Mouse (Mus musculus): ENCODE data around the gene Trabd2b. TPM values are rescaled to one million over a fixed set of nuclear protein-coding genes. Genes with fewer than 3 reads are reported as not detected.

Trabd2b gene
- total and polyA plus RNA-seq, 3 experiments, result 0.05 TPM; not detected in 2

DNA sequence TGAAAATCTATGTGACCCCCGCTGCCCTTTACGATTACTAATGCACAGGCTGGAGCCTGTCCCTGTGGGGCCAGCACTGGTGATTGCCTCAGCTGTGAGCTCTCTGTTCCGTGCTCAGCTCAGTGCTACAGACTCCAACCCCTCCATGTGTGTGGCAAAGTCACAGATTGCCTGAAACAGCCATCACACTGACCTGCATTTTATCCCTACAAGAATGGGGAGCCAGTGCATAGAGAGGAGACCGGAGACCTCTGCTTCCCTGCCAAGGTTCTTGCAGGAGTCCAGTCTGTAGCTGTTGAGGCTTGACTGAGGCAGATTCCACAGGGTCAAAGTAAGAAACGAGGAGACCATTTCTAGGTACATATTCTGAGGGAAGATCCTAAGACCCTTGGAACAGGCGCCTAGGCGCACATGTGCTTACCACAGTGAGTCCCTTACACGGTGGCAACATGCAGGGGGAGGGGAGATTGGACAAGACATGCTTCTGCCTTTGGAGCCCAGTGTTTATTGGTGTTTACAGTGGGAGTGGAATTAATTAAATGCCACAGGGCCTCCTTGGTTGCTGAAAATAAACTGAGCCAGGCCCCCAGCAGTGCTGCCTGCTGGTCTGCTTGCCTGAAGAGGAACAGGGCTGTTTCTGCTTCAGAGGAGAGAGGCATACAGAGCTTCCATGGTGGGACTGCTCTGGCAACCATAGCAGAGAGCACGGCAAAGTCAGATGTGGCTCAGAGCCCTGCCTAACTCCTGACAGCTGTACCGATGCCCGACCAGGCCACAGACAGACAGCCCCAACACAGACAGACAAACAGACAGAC lies 97.9 kb downstream of the Trabd2b start:
- peaks cover 6% of the 10 kb centered on the region for H3K9me3 ChIP-seq (replicated peaks)
- H3K36me3 ChIP-seq (replicated peaks), result no peaks in the 10 kb centered on the region
- no peak overlapping the region for H3K4me3 ChIP-seq (ENCODE audit: low read depth, low read length)
- no peaks in the 10 kb centered on the region for H3K27me3 ChIP-seq (ENCODE audit: insufficient read depth, low read length)
- ATAC-seq (ENCODE audit: extremely low read depth, insufficient number of reproducible peaks, low FRiP score, poor library complexity, severe bottlenecking) (no peak), DNase-seq (ENCODE audit: low spot score) (no peak)
- TF ChIP-seq GATA2 (IDR thresholded peaks at IDR 0.05; ENCODE audit: borderline replicate concordance, low read depth, low read length) (no peak), POLR2AphosphoS5 (IDR thresholded peaks at IDR 0.05; ENCODE audit: insufficient replicate concordance, low read depth, low read length) (no peak), CTCF (IDR thresholded peaks at IDR 0.05; ENCODE audit: low read depth, low read length) (no peak), GATA1 (IDR thresholded peaks at IDR 0.05; ENCODE audit: borderline replicate concordance, low read length) (no peak), TAL1 (conservative IDR thresholded peaks at IDR 0.05; ENCODE audit: low read depth, low read length) (no peak)
- H3K4me1 ChIP-seq (ENCODE audit: insufficient read depth, low read depth, low read length), result no peaks in the 10 kb centered on the region

DNA sequence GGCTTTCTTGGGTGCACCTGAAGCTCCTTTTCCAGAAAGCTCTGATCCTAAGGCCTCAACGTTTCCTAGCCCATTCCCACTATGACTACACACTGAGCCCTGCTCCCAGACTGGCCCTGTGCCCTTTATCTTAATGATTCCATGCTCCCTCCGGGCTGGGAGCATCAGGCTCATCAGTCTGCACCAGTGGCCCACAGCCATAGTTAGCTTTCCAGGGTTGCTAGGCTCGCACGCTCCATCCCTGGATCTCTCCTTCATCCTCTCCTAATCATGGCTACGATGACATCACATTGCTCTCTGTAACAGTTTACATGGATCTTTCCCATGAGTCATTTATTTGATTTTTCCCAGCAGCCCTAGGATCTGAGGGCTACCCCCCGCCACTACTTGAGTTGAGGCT lies 103.1 kb downstream of the Trabd2b start:
- Histone ChIP-seq H3K4me3 (ENCODE audit: low read depth, low read length) (no peak overlapping the region), H3K27me3 (ENCODE audit: insufficient read depth, low read length) (no peaks in the 10 kb centered on the region), H3K9me3 (replicated peaks) (peaks cover 5% of the 10 kb centered on the region; the same call in 1 of the 2 replicates), H3K4me1 (ENCODE audit: insufficient read depth, low read depth, low read length) (no peaks in the 10 kb centered on the region), H3K36me3 (replicated peaks) (no peaks in the 10 kb centered on the region)
- no peak for TF ChIP-seq TAL1 (conservative IDR thresholded peaks at IDR 0.05; ENCODE audit: low read depth, low read length)
- no peak for TF ChIP-seq GATA2 (IDR thresholded peaks at IDR 0.05; ENCODE audit: borderline replicate concordance, low read depth, low read length)
- no peak for TF ChIP-seq POLR2AphosphoS5 (IDR thresholded peaks at IDR 0.05; ENCODE audit: insufficient replicate concordance, low read depth, low read length)
- TF ChIP-seq CTCF (IDR thresholded peaks at IDR 0.05; ENCODE audit: low read depth, low read length), result no peak
- TF ChIP-seq GATA1 (IDR thresholded peaks at IDR 0.05; ENCODE audit: borderline replicate concordance, low read length), result no peak
- DNase-seq (ENCODE audit: low spot score), result no peak
- no peak for ATAC-seq (ENCODE audit: extremely low read depth, insufficient number of reproducible peaks, low FRiP score, poor library complexity, severe bottlenecking)

DNA sequence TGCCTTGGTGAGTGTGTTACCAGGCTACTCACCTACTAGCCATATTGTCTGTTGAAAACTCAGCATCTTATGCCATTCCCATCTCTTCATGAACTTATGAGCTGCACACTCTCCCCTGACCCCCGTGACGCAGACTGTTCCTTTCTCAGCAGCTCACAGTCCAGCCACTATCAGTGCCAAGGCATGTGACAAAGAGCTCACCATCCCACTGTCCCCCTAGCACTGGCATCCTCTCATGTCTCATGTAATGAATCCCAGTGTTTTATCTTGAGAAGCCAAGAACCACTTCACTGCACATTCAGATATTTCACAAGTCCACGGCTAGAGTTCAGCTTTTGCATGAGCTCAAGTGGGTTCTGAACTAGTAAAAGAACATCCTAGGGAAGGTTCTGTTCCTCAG lies 105.1 kb downstream of the Trabd2b start:
- TF ChIP-seq TAL1 (conservative IDR thresholded peaks at IDR 0.05; ENCODE audit: low read depth, low read length) (no peak), POLR2AphosphoS5 (IDR thresholded peaks at IDR 0.05; ENCODE audit: insufficient replicate concordance, low read depth, low read length) (no peak), CTCF (IDR thresholded peaks at IDR 0.05; ENCODE audit: low read depth, low read length) (no peak), GATA1 (IDR thresholded peaks at IDR 0.05; ENCODE audit: borderline replicate concordance, low read length) (no peak), GATA2 (IDR thresholded peaks at IDR 0.05; ENCODE audit: borderline replicate concordance, low read depth, low read length) (no peak)
- Histone ChIP-seq H3K4me3 (ENCODE audit: low read depth, low read length) (no peak overlapping the region), H3K36me3 (replicated peaks) (no peaks in the 10 kb centered on the region), H3K27me3 (ENCODE audit: insufficient read depth, low read length) (no peaks in the 10 kb centered on the region), H3K9me3 (replicated peaks) (peaks cover 4% of the 10 kb centered on the region; the same call in 1 of the 2 replicates), H3K4me1 (ENCODE audit: insufficient read depth, low read depth, low read length) (no peaks in the 10 kb centered on the region)
- ATAC-seq (ENCODE audit: extremely low read depth, insufficient number of reproducible peaks, low FRiP score, poor library complexity, severe bottlenecking) (no peak), DNase-seq (ENCODE audit: low spot score) (no peak)

DNA sequence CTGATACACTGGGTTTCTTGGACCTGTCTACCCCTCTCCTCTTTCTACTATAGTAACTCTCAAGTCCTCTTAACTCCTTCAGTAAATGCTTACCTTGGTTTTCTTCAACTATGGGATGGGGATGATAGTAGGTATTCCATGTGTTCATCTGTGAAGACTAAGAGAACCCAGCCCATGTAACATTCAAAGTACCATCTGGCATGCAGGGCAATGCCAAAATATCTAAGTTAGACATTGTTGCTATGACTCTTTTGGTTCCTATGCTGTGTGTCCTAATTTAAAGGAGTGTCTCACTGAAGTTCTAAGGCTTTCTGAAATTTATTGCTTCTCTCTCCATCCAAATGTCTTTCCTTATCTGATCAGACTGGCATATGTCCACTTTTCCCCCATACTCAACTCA lies 106.6 kb downstream of the Trabd2b start:
- TF ChIP-seq GATA1 (IDR thresholded peaks at IDR 0.05; ENCODE audit: borderline replicate concordance, low read length) (no peak), GATA2 (IDR thresholded peaks at IDR 0.05; ENCODE audit: borderline replicate concordance, low read depth, low read length) (no peak), POLR2AphosphoS5 (IDR thresholded peaks at IDR 0.05; ENCODE audit: insufficient replicate concordance, low read depth, low read length) (no peak), CTCF (IDR thresholded peaks at IDR 0.05; ENCODE audit: low read depth, low read length) (no peak), TAL1 (conservative IDR thresholded peaks at IDR 0.05; ENCODE audit: low read depth, low read length) (no peak)
- Histone ChIP-seq H3K36me3 (replicated peaks) (no peaks in the 10 kb centered on the region), H3K4me3 (ENCODE audit: low read depth, low read length) (no peak overlapping the region), H3K9me3 (replicated peaks) (peaks cover 7% of the 10 kb centered on the region; the same call in 1 of the 2 replicates), H3K27me3 (ENCODE audit: insufficient read depth, low read length) (no peaks in the 10 kb centered on the region), H3K4me1 (ENCODE audit: insufficient read depth, low read depth, low read length) (no peaks in the 10 kb centered on the region)
- ATAC-seq (ENCODE audit: extremely low read depth, insufficient number of reproducible peaks, low FRiP score, poor library complexity, severe bottlenecking), result no peak
- no peak for DNase-seq (ENCODE audit: low spot score)

DNA sequence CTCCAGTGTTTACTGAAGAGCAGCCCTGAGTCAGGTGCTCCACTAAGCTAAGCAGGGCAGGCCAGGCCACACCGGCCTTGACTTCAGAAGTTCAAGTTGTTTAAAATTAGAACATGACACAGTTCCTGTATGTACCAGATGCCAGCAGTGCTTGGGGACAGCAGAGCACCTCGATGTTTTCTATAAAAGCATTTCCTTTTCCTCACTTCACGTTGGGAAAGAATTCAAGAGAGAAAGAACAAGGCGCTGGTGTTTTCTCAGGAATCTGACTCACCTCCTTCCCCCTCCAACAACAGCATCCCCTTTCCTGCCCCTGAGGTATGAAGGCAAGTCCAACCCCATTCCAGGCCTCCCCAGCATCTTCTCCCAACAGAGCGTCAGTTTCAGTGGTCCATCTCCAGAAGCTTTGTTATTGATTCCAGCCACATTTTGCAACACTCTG lies 108.8 kb downstream of the Trabd2b start:
- Histone ChIP-seq H3K4me3 (ENCODE audit: low read depth, low read length) (no peak overlapping the region), H3K9me3 (replicated peaks) (peaks cover 9% of the 10 kb centered on the region), H3K27me3 (ENCODE audit: insufficient read depth, low read length) (no peaks in the 10 kb centered on the region), H3K4me1 (ENCODE audit: insufficient read depth, low read depth, low read length) (no peaks in the 10 kb centered on the region), H3K36me3 (replicated peaks) (no peaks in the 10 kb centered on the region)
- no peak for DNase-seq (ENCODE audit: low spot score)
- no peak for TF ChIP-seq GATA2 (IDR thresholded peaks at IDR 0.05; ENCODE audit: borderline replicate concordance, low read depth, low read length)
- TF ChIP-seq CTCF (IDR thresholded peaks at IDR 0.05; ENCODE audit: low read depth, low read length), result no peak
- no peak for TF ChIP-seq TAL1 (conservative IDR thresholded peaks at IDR 0.05; ENCODE audit: low read depth, low read length)
- no peak for TF ChIP-seq POLR2AphosphoS5 (IDR thresholded peaks at IDR 0.05; ENCODE audit: insufficient replicate concordance, low read depth, low read length)
- no peak for ATAC-seq (ENCODE audit: extremely low read depth, insufficient number of reproducible peaks, low FRiP score, poor library complexity, severe bottlenecking)

DNA sequence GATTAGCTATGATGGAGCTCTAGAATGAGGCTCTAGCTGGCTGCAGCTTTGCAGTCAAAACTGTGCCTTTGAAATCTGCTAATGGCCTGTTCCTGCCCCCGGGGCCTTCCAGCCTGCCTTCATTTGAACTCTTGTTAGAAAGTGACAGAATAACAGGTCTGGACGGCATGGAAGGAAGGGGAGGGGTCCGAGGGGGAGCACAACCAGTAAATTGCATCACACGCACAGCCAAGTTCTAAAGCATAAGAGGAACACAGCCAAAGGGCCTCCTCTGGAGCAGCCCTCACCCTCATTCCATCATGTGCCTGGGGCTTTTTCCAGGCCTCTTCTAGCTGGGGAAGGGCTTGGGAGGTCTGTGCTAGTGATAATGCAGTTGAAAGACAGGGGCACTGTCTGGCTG lies 110.1 kb downstream of the Trabd2b start:
- H3K4me1 ChIP-seq (ENCODE audit: insufficient read depth, low read depth, low read length), result no peaks in the 10 kb centered on the region
- no peaks in the 10 kb centered on the region for H3K27me3 ChIP-seq (ENCODE audit: insufficient read depth, low read length)
- no peaks in the 10 kb centered on the region for H3K36me3 ChIP-seq (replicated peaks)
- no peak overlapping the region for H3K4me3 ChIP-seq (ENCODE audit: low read depth, low read length)
- H3K9me3 ChIP-seq (replicated peaks), result peaks cover 10% of the 10 kb centered on the region
- TF ChIP-seq GATA1 (IDR thresholded peaks at IDR 0.05; ENCODE audit: borderline replicate concordance, low read length), result no peak
- no peak for TF ChIP-seq POLR2AphosphoS5 (IDR thresholded peaks at IDR 0.05; ENCODE audit: insufficient replicate concordance, low read depth, low read length)
- TF ChIP-seq TAL1 (conservative IDR thresholded peaks at IDR 0.05; ENCODE audit: low read depth, low read length), result no peak
- no peak for TF ChIP-seq CTCF (IDR thresholded peaks at IDR 0.05; ENCODE audit: low read depth, low read length)
- TF ChIP-seq GATA2 (IDR thresholded peaks at IDR 0.05; ENCODE audit: borderline replicate concordance, low read depth, low read length), result no peak
- ATAC-seq (ENCODE audit: extremely low read depth, insufficient number of reproducible peaks, low FRiP score, poor library complexity, severe bottlenecking) (no peak), DNase-seq (ENCODE audit: low spot score) (no peak)

Data from G1E (cell line).